Mouse (Mus musculus) thymus, adult 2 months (tissue): Measurements from ENCODE around the gene Mrrf. TPM values are rescaled to one million over a fixed set of nuclear protein-coding genes. Genes with fewer than 3 reads are reported as not detected.

Experiments used
- DNase-seq: peaks from one replicate; pipeline ENCODE4 v3.0.0; 2021
- H3K27ac ChIP-seq: fragments of 200-500 bp; 2 replicates; pipeline ENCODE4 v1.5.1; 2012; ENCODE audit warnings: low read length, control low read depth; ENCODE audit not compliant: control insufficient read depth, insufficient read depth
- H3K27me3 ChIP-seq: fragments of 200-500 bp; 2 replicates; pipeline ENCODE4 v1.6.1; 2012; ENCODE audit warnings: mild to moderate bottlenecking, low read length, moderate library complexity, mixed read lengths; ENCODE audit not compliant: control insufficient read depth, insufficient read depth
- H3K36me3 ChIP-seq: fragments of 200-500 bp; 2 replicates; pipeline ENCODE4 v1.6.1; 2012; ENCODE audit warnings: mild to moderate bottlenecking, low read length, moderate library complexity; ENCODE audit not compliant: control insufficient read depth, insufficient read depth
- H3K4me1 ChIP-seq: fragments of 200-500 bp; replicated peaks from 2 replicates; pipeline ENCODE4 v1.6.1; 2012; ENCODE audit warnings: low read length; ENCODE audit not compliant: control insufficient read depth, insufficient read depth
- H3K4me3 ChIP-seq: fragments of 200-500 bp; 2 replicates; pipeline ENCODE4 v1.5.1; 2012; ENCODE audit warnings: mild to moderate bottlenecking, low read length, control low read depth, moderate library complexity; ENCODE audit not compliant: control insufficient read depth, insufficient read depth
- CTCF ChIP-seq: fragments of 200-500 bp; IDR thresholded peaks from 2 replicates; pipeline ENCODE4 v1.5.1; 2012; ENCODE audit warnings: mild to moderate bottlenecking, control low read depth, low read length, moderate library complexity, borderline replicate concordance; ENCODE audit not compliant: control insufficient read depth, poor library complexity, insufficient read depth; ENCODE audit errors: extremely low read depth
- POLR2A ChIP-seq: fragments of 200-500 bp; IDR thresholded peaks from 2 replicates; pipeline ENCODE4 v1.6.1; 2012; ENCODE audit warnings: mild to moderate bottlenecking, low read length, control low read depth, moderate library complexity; ENCODE audit not compliant: control insufficient read depth, poor library complexity, insufficient read depth; ENCODE audit errors: extremely low read depth
- WGBS: fragments of 180-500 bp; shearing (Covaris S2); methylation state at CpG from one replicate; pipeline ENCODE4 v1.1.7; 2018; 5-methylcytosine and 5-hydroxymethylcytosine counted together
- polyA plus RNA-seq: library from polyadenylated mRNA; depleted of rRNA; stranded (reverse); fragments of >200 nt; gene quantifications from 2 replicates; pipeline ENCODE4 v1.2.3, GENCODE M21; 2012; rRNA removed

The Mrrf gene
- 26.9 and 29.3 TPM in 2 replicates for polyA plus RNA-seq

- H3K36me3 ChIP-seq: peaks cover 22% of the 10 kb centered on the region
- H3K27me3 ChIP-seq: no peaks in the 10 kb centered on the region
- peak; percentile 89 for DNase-seq
- peak within 1 kb of the TSS; percentile 60 for H3K4me3 ChIP-seq
- TF ChIP-seq CTCF (peak; percentile 61; the same call in 1 of the 2 replicates), POLR2A (peak; percentile 71; the same call in 1 of the 2 replicates)
- no peak within 1 kb of the TSS for H3K27ac ChIP-seq
- under 1% methylated on average over 50 of the region's 50 CpGs for WGBS
- H3K4me1 ChIP-seq: peaks cover 2% of the 10 kb centered on the region; the same call in 1 of the 2 replicates
These were observed at the start of gene Mrrf, which contains the start of gene Rbm18 for GRCm38 (mm10) chr2:36136300-36136941. Gene Mrrf (plus strand): TSS chr2:36136389. Gene Rbm18 (minus strand): TSS chr2:36136773.

- TF ChIP-seq POLR2A (no peak), CTCF (no peak)
- 59% methylated on average over 3 of the region's 3 CpGs for WGBS
- H3K4me1 ChIP-seq: peaks cover 4% of the 10 kb centered on the region
- DNase-seq: no peak
- peaks cover 19% of the 10 kb centered on the region; the same call in 1 of the 2 replicates for H3K27me3 ChIP-seq
- no peaks in the 10 kb centered on the region for H3K36me3 ChIP-seq
- no peak overlapping the region for H3K27ac ChIP-seq
- no peak overlapping the region for H3K4me3 ChIP-seq
These were observed 47.0 kb upstream of the Mrrf start for GRCm38 (mm10) chr2:36089190-36089589.

- Histone ChIP-seq H3K27me3 (peaks cover 26% of the 10 kb centered on the region; the same call in 1 of the 2 replicates), H3K4me3 (0 out of 2 replicates have a peak overlapping the region, but pooled peaks have one; percentile 2), H3K36me3 (no peaks in the 10 kb centered on the region), H3K4me1 (peaks cover 4% of the 10 kb centered on the region), H3K27ac (no peak overlapping the region)
- TF ChIP-seq POLR2A (no peak), CTCF (no peak)
- WGBS: 3% methylated on average over 70 of the region's 70 CpGs
- DNase-seq: peak; percentile 56
These were observed 45.1 kb upstream of the Mrrf start for GRCm38 (mm10) chr2:36090853-36091741.

- TF ChIP-seq CTCF: no peak
- no peak for TF ChIP-seq POLR2A
- peaks cover 33% of the 10 kb centered on the region for H3K27me3 ChIP-seq
- DNase-seq: no peak
These were observed 43.4 kb upstream of the Mrrf start for GRCm38 (mm10) chr2:36092748-36093147.

GRCm38 (mm10) chr2:36093301-36093700 is 42.9 kb upstream of the Mrrf start:
- Histone ChIP-seq H3K27ac (no peak overlapping the region), H3K4me3 (no peak overlapping the region), H3K27me3 (peaks cover 35% of the 10 kb centered on the region), H3K36me3 (no peaks in the 10 kb centered on the region), H3K4me1 (peaks cover 4% of the 10 kb centered on the region)
- 43% methylated on average over 7 of the region's 7 CpGs for WGBS
- TF ChIP-seq POLR2A (no peak), CTCF (no peak)
- DNase-seq: no peak

More at GRCm38 (mm10) chr2:36092748-36093147, 43.4 kb upstream of the Mrrf start:
- 17% methylated on average over 4 of the region's 4 CpGs for WGBS
- peaks cover 4% of the 10 kb centered on the region for H3K4me1 ChIP-seq
- H3K4me3 ChIP-seq: no peak overlapping the region
- no peak overlapping the region for H3K27ac ChIP-seq
- no peaks in the 10 kb centered on the region for H3K36me3 ChIP-seq

- peaks cover 4% of the 10 kb centered on the region for H3K4me1 ChIP-seq
- peaks cover 40% of the 10 kb centered on the region for H3K27me3 ChIP-seq
- WGBS: 13% methylated on average over 31 of the region's 31 CpGs
These were observed 42.2 kb upstream of the Mrrf start for GRCm38 (mm10) chr2:36093914-36094475.

More at GRCm38 (mm10) chr2:36093914-36094475, 42.2 kb upstream of the Mrrf start:
- TF ChIP-seq CTCF: no peak
- no peak for TF ChIP-seq POLR2A
- no peak for DNase-seq
- Histone ChIP-seq H3K36me3 (no peaks in the 10 kb centered on the region), H3K4me3 (no peak overlapping the region), H3K27ac (no peak overlapping the region)
